Mouse (Mus musculus) retina, adult 2 months (tissue): ENCODE measurements at regions not wholly inside any gene's neighbourhood (a gene's known extent, or its start where the extent isn't known, plus 50 kb on each side); places are given as distances from the start of the nearest gene placed in this dataset.
"Not testable (repeated sequence)": the region's sequence is repeated elsewhere in the genome, so short reads cannot be mapped to it uniquely, and the experiment has no call there.

Experiments
- DNase-seq: peaks from one replicate; pipeline ENCODE4 v3.0.0-alpha.2; 2012; ENCODE audit warnings: low read depth, low spot score

DNA sequence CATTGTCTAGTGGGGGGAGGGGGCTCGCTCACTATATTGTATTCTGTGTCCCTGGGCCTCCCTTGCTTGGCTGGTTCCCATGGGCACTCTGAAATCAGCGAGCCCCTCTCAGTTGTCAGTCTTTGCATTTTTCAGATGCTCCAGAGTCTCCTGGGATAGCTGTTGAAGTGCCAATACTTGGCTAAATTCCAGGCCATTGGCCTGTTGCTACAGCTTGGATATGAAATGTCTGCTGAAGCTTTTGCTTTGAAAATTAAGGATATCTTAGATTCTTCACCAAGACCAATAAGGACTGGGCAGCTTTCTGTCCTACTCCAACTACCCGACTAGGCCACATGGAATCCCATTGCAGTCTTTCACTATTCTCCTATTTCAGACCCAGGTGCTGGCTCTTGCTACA is 290.2 kb upstream of the Ubash3b start:
- DNase-seq = no peak

DNA sequence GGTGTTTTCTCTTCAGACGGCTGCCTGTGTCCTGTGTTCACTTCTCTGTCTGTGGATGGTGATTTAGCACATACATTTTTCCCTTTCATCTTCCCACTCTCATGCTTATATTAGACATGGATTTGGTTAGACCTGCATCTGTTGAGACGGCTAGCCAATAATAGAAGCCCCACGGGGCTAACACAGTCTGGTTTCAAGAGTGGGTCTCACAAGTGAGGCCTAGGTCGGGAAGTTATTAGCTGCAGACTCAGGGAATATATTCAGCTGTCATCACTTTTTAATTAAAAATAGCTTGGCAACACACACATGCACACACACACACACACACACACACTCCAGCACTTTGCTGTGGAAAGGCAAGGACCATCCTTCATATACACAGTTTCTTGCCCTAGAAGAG is 287.7 kb upstream of the Ubash3b start:
- DNase-seq = no peak

- no peak for DNase-seq
Measured at GRCm38 (mm10) chr9:41447902-41448301, 286.4 kb upstream of the Ubash3b start.

GRCm38 (mm10) chr9:41447211-41447875 is 285.8 kb upstream of the Ubash3b start:
- DNase-seq = no peak

DNA sequence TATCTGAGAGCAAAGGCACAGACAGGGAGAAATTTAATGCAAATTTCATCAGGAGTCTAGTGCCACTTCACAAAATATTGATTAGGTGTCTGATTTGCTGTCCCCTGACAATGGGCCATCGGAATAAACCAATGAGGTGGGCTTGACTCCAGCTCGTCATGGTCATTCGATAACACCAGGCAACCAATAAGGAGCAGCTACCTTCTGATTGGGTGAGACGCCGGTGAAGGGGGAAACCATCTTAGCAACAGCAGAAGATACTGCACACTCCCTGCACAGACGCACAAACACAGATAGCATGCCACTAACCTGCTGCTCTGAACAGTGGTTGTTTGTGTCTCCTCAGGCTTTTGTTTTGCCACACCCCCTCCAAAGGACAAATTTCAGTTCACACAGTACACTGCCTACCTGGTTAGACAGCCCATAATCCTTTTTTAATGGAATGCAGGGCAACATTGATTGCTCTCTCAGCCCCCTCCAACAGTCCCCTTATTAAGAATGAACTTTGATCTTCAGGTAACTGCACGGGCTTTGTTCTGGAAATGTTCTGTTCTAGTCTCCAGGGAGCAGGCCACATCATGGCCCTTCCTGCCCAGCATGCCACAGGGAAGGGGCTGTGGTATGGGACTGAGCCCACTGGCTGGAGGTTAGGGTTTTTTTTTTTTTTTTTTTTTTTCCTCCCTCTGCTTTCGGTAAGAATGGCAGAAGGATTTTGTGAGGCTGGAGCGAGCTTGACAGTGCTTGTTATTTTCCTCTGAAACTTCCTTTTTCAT is 285.1 kb upstream of the Ubash3b start:
- no peak for DNase-seq

DNA sequence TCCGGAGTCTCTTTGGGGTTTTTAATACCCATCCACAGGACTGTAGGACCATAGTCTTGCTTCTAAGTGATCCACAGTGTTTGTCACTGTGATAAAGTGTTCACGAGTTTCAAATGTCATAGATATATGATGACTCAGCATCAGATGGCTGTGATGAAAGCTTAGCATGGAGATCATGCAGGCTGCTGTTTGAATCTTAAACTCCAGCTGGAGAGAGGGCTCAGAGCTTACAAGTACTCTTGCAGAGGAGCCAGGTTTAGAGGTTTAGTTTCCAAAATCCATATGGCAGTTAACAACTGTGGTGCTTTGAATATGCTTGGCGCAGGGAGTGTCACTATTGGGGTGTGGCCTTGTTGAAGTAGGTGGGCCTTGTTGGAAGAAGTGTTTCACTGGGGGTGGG is 280.9 kb upstream of the Ubash3b start:
- no peak for DNase-seq

GRCm38 (mm10) chr9:41439979-41440378 is 278.5 kb upstream of the Ubash3b start:
- no peak for DNase-seq

GRCm38 (mm10) chr9:41438141-41438540 is 276.6 kb upstream of the Ubash3b start:
- no peak for DNase-seq

- no peak for DNase-seq
Measured at GRCm38 (mm10) chr9:41430391-41431343, 269.2 kb upstream of the Ubash3b start.

DNA sequence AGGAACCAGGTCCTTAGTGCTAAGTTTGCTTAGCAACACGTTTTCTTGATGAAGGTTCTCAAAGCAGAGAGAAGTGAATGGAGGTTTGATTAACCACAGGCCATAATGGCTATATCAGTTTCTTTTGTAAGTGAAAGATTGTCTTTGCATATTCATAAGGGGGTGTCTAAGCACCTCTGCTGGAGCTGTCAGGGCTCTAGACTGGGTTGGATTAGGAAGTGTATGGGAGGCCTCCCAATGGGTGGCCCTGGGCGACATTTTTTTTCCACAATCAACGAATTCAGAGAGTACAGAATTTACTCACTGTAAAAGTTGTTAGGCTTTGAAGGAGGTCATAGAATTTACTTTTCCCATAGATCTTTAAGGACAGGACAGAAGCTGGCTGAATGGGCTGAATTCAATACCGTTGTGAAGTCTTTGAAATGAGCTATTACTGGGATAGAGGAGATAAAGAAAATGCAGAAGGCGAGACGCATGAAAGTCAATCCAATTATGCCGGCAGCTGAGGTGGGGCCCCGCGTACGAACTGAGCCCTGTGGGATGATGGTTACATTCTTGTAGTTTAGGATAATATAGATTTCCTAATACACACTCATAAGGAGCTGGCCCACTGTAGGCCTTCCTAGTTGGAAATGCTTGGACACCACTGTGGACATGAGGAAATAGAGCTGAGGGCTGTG is 268.4 kb upstream of the Ubash3b start:
- no peak for DNase-seq

DNA sequence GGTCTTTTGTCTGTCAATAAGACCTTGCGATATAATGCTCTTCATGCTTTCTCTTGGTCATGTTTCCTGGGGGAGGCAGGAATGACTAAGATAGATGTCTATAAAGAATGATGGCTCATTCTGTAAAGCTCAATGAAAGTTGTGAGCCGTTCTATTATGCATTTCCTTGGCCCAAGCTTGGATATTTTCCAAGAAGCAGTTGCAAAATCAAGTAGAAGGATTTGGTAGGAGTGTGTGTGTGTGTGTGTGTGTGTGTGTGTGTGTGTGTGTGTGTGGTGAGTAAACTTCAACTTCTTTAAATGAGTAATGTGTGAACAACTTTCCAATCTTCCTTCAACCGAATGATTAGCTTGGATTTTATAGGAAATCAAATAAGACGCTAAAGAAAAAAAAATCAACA is 267.7 kb upstream of the Ubash3b start:
- DNase-seq = no peak

DNA sequence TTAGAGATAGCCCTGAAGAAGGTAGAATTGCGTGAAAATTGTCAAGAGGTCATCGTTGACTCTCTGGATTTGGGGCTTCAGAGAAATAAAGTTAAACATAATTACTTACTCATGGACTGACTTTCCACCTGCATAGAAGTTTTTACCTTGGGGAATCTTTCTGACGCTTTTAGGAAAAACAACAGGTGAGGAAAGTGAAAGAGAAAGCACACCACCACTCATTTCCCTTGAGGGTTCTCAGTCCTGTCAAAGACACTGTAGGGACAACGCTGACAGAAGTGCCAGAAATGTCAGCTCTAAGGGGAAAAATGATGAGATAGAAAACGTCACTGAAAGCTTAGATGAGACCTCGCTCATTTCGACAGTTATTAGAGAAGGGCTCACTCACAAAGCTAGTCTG is 265.2 kb upstream of the Ubash3b start:
- DNase-seq = no peak

DNA sequence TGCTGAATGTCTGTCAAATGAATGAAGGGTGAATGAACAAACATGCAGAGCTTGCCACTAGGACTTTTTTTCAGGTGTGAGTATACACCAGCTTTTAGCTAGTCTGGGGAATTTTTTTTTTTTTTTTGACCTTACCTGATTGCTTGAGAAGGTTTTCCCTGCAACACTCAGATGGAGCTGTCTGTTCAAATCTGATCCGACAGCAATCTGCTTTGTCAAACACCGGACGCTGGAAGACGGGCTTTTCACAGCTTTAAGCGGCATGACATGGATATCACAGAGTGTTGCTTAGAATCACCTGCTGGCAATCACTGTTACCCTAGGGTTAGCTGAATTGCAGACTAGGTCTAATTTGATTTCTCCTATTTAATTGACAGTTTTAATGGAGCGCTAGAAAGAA is 263.7 kb upstream of the Ubash3b start:
- DNase-seq = no peak

GRCm38 (mm10) chr9:41413791-41414190 is 252.3 kb upstream of the Ubash3b start:
- no peak for DNase-seq

GRCm38 (mm10) chr9:41413091-41413490 is 251.6 kb upstream of the Ubash3b start:
- not testable (repeated sequence) for DNase-seq

GRCm38 (mm10) chr9:41412174-41412757 is 250.8 kb upstream of the Ubash3b start:
- no peak for DNase-seq

- no peak for DNase-seq
Measured at GRCm38 (mm10) chr9:41408301-41408700, 246.8 kb upstream of the Ubash3b start.

- no peak for DNase-seq
Measured at GRCm38 (mm10) chr9:41407078-41407477, 245.6 kb upstream of the Ubash3b start.

DNA sequence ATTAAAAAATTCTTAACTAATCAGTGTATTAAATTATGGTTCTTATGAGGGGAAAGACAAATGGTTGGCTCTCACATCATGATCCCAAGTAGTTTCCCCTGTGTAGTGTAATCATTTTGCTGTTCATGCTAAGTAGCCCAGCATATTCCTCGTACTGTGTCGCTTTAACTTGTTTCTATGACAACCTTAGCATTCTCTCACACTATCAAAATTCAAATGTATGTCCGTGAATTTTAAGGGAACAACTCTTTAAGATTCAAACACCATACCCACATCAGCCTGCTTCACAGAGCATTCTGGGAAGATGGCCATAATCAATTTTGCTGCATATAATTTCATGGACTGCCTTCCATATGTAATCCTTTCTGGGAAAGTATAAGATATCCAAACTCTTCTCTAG is 241.4 kb upstream of the Ubash3b start:
- no peak for DNase-seq

DNA sequence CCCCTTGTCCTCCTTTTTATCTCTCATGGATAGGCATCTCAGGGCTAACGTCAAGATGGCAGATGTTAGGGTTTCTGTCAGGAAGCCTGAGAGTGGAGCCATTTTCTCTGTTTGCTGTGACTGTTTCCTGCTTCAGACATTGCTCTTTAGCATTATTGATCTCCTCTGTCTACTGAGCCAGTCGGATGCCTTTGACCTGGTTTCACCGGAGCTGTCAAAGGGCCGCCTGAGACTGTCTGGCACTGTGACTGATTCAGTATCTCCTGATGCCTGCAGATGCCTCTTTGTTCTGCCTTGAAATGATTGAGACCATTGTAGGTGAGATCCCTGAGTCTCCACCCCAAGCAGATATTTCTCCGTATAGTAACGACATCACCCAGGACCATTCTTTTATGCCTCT is 239.5 kb upstream of the Ubash3b start:
- DNase-seq = no peak

- no peak for DNase-seq
Measured at GRCm38 (mm10) chr9:41395471-41395870, 234.0 kb upstream of the Ubash3b start.
